Mouse (Mus musculus): ENCODE data around the gene Fam161a.

The Fam161a gene

GRCm38 (mm10) chr11:23049642-23050041, 42.3 kb downstream of the Fam161a start:
- no peak for DNase-seq (ENCODE audit: low read depth, low spot score)

GRCm38 (mm10) chr11:23052353-23052752, 45.0 kb downstream of the Fam161a start:
- no peak for DNase-seq (ENCODE audit: low read depth, low spot score)

GRCm38 (mm10) chr11:23063153-23063552, 55.8 kb downstream of the Fam161a start:
- DNase-seq (ENCODE audit: low read depth, low spot score), result peak; percentile 57

GRCm38 (mm10) chr11:23063857-23064256, 56.5 kb downstream of the Fam161a start:
- DNase-seq (ENCODE audit: low read depth, low spot score), result no peak

- peak; percentile 67 for DNase-seq (ENCODE audit: low read depth, low spot score)
Observed at GRCm38 (mm10) chr11:23064276-23064675, 56.9 kb downstream of the Fam161a start.

GRCm38 (mm10) chr11:23065167-23065668, 57.9 kb downstream of the Fam161a start:
- DNase-seq (ENCODE audit: low read depth, low spot score), result peak; percentile 44

GRCm38 (mm10) chr11:23067395-23068136, 60.2 kb downstream of the Fam161a start:
- DNase-seq (ENCODE audit: low read depth, low spot score), result peak; percentile 96

GRCm38 (mm10) chr11:23068201-23068600, 60.9 kb downstream of the Fam161a start:
- DNase-seq (ENCODE audit: low read depth, low spot score), result no peak

- peak; percentile 57 for DNase-seq (ENCODE audit: low read depth, low spot score)
Observed at GRCm38 (mm10) chr11:23068986-23069385, 61.7 kb downstream of the Fam161a start.

GRCm38 (mm10) chr11:23074841-23075240, 67.5 kb downstream of the Fam161a start:
- DNase-seq (ENCODE audit: low read depth, low spot score), result no peak

GRCm38 (mm10) chr11:23078541-23078940, 71.2 kb downstream of the Fam161a start:
- DNase-seq (ENCODE audit: low read depth, low spot score), result no peak
